Mouse (Mus musculus): Measurements from ENCODE around the gene Mtr.

GRCm38 (mm10) chr13:12284528-12284927, 26.6 kb upstream of the Mtr start:
- no peak for TF ChIP-seq CTCF (IDR thresholded peaks at IDR 0.05; ENCODE audit: low read depth, low read length)
- no peak for TF ChIP-seq POLR2A (IDR thresholded peaks at IDR 0.05; ENCODE audit: borderline replicate concordance, low read depth, low read length)
